Mouse (Mus musculus) forebrain, embryonic 16.5 days (tissue): ENCODE measurements around the gene Cryba1. TPM values are rescaled to one million over a fixed set of nuclear protein-coding genes. Genes with fewer than 3 reads are reported as not detected.

ENCODE experiments used
- ATAC-seq: fragments of 200-750 bp; cut with Nextera tagmentation; 2 replicates; pipeline ENCODE4 v1.8.0; 2017; ENCODE audit warnings: mild to moderate bottlenecking, moderate library complexity
- H3K27ac ChIP-seq: fragments of 300-500 bp; sonication (generic); 2 replicates; pipeline ENCODE4 v1.5.1; 2014; ENCODE audit warnings: low read length, control low read depth
- H3K27me3 ChIP-seq: fragments of 300-500 bp; sonication (generic); replicated peaks from 2 replicates; pipeline ENCODE4 v1.6.1; 2014; ENCODE audit warnings: low read length; ENCODE audit not compliant: control insufficient read depth, insufficient read depth
- H3K36me3 ChIP-seq: fragments of 300-500 bp; sonication (generic); 2 replicates; pipeline ENCODE4 v1.6.1; 2014; ENCODE audit not compliant: control insufficient read depth, insufficient read depth
- H3K4me1 ChIP-seq: fragments of 300-500 bp; sonication (generic); replicated peaks from 2 replicates; pipeline ENCODE4 v1.6.1; 2014; ENCODE audit warnings: low read length; ENCODE audit not compliant: control insufficient read depth, insufficient read depth
- H3K4me2 ChIP-seq: fragments of 300-500 bp; sonication (generic); 2 replicates; pipeline ENCODE4 v1.6.1; 2014; ENCODE audit warnings: mild to moderate bottlenecking, low read length, control low read depth
- H3K4me3 ChIP-seq: fragments of 300-500 bp; sonication (generic); replicated peaks from 2 replicates; pipeline ENCODE4 v1.5.1; 2014; ENCODE audit warnings: mild to moderate bottlenecking, low read length, control low read depth
- H3K9ac ChIP-seq: fragments of 300-500 bp; sonication (generic); replicated peaks from 2 replicates; pipeline ENCODE4 v1.6.1; 2014; ENCODE audit warnings: low read depth, low read length, control low read depth
- H3K9me3 ChIP-seq: fragments of 300-500 bp; sonication (generic); 2 replicates; pipeline ENCODE4 v1.6.1; 2016; ENCODE audit warnings: low read length; ENCODE audit not compliant: control insufficient read depth
- WGBS: fragments of 180-500 bp; shearing (Covaris S2); extraction: QIAGEN DNeasy Blood & Tissue Kit; methylation state at CpG from one replicate; pipeline ENCODE4 v1.1.7; 2014; 5-methylcytosine and 5-hydroxymethylcytosine counted together
- polyA plus RNA-seq: library from polyadenylated mRNA; unstranded; fragments of >200 nt; fragmentation: Nextera tagmentation; extraction: Ambion mirVana; gene quantifications from 2 replicates; pipeline ENCODE4 v1.2.1, GENCODE M21; 2015

Gene Cryba1
- polyA plus RNA-seq: 0.19 and 0.66 TPM in 2 replicates

DNA sequence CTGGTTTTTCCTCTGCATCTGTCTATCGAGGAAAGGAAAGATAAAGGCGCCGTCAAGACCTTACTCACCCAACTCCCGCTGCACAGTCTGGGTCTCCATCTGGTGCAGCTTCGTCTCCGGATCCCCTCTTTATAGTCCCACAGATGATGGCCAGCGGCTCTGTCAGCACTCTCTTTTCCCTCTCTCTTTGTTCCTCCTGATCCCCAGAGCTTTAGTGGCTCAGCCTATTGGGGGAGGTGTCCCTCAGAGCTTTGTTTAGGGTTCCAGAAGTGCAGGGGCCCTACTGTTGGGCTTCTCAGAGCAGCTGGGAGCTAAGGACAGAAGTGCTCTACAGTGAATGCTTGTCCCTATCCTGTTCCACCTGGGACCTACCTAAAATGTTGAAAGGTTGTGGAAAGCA is at the start of gene Cryba1:
Cryba1 (minus strand) TSS at position 101 of the 400 bp plus-strand sequence.
- ATAC-seq: no peak
- H3K27me3 ChIP-seq: no peaks in the 10 kb centered on the region
- WGBS: 34% methylated on average over 7 of the region's 7 CpGs
- no peak within 1 kb of the TSS for H3K9ac ChIP-seq
- no peaks in the 10 kb centered on the region for H3K9me3 ChIP-seq
- H3K4me3 ChIP-seq: no peak within 1 kb of the TSS
- H3K4me1 ChIP-seq: no peaks in the 10 kb centered on the region; the same call in 1 of the 2 replicates
- H3K36me3 ChIP-seq: no peaks in the 10 kb centered on the region
- no peak within 1 kb of the TSS for H3K27ac ChIP-seq
- no peak within 1 kb of the TSS for H3K4me2 ChIP-seq

DNA sequence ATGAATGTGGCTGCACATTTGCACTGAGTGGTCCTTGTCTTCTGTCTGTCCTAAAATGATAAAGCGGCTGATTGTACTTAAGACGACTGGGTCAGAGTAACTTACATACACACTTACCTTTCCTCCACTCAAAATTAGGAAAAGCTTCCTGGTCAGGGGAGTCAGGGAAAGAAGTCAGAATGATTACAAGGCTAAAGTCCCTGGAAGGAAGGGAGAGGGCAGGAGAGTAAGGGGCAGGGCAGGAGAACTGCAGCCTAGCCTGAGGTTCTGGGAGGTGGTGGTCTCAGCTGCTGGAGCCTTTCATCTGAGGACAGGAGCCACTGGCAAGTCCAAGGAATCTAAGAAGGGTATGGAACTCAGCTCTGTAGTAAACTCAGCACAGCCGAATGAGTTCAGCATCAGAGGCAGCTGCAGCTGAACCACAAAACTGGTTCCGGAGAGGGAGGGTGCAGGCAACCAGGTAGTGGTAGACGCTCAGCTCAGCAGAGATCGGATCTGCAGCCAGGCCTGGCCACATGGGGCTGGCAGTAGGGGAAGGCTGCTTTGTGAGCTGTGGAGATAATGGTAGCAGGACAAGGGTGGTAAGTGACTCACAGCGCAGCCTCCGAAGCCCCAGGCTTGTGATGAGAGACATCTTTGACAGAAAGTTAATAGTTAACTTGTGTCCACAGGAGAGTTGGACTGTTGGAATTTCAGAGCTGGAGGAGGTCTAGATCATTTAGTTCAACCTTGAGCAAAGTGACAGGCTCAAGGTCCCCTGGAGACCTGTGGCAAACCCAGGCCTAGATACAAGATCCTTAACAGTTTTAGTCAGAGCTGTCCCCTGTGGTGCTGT is 47.0 kb upstream of the Cryba1 start:
- Histone ChIP-seq H3K4me3 (no peak overlapping the region), H3K27me3 (no peaks in the 10 kb centered on the region), H3K27ac (no peak overlapping the region), H3K4me1 (peaks cover 6% of the 10 kb centered on the region), H3K9me3 (no peaks in the 10 kb centered on the region), H3K4me2 (no peak overlapping the region), H3K9ac (no peak overlapping the region), H3K36me3 (no peaks in the 10 kb centered on the region)
- WGBS: 68% methylated on average over 8 of the region's 8 CpGs
- no peak for ATAC-seq

DNA sequence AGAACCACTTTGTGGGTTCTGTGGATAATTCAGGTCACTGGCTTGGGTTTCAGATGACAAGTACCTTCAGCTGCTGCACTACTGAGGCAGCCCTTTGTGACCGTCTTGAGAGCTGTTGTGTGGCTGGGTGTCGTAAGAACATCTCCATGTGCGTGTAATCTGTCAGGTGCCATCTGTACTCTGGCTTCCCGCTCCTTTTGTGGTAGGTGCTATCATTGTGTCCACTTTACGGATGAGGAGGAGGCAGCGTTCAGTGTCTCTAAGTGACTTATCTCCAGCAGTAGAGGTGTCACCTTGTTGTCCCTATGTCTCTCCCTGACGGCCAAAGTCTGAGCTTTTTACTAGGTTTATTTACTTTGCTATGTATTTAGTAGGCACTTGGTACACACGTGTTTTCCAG is 45.3 kb upstream of the Cryba1 start:
- ATAC-seq: no peak
- 85% methylated on average over 8 of the region's 8 CpGs for WGBS
- H3K4me2 ChIP-seq: no peak overlapping the region
- peaks cover 17% of the 10 kb centered on the region for H3K4me1 ChIP-seq
- H3K9me3 ChIP-seq: no peaks in the 10 kb centered on the region
- no peak overlapping the region for H3K27ac ChIP-seq
- H3K36me3 ChIP-seq: no peaks in the 10 kb centered on the region
- H3K4me3 ChIP-seq: no peak overlapping the region
- H3K9ac ChIP-seq: no peak overlapping the region
- H3K27me3 ChIP-seq: no peaks in the 10 kb centered on the region

DNA sequence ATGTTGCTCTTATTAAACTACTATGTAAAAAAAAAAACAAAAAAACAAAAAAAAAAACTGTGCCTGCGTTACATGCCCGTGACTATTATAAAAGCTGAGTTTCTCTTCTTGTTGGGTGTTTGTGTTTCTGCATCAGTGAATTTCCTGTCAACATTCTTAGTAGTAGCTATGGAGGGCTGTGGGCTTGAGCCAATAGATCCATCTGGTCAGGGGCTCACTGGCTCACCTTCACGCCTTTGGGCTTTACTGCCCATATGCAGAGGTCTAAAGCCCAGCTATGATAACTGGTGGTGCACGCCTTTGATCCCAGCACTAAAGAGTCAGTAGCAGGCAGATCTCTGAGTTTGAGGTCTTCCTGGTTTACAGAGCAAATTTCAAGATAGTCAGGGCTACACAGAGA is 44.4 kb upstream of the Cryba1 start:
- Histone ChIP-seq H3K9ac (no peak overlapping the region), H3K4me2 (no peak overlapping the region), H3K4me3 (no peak overlapping the region), H3K4me1 (peaks cover 26% of the 10 kb centered on the region), H3K36me3 (no peaks in the 10 kb centered on the region), H3K27me3 (no peaks in the 10 kb centered on the region), H3K27ac (no peak overlapping the region), H3K9me3 (no peaks in the 10 kb centered on the region)
- WGBS: 73% methylated on average over 4 of the region's 4 CpGs
- no peak for ATAC-seq

DNA sequence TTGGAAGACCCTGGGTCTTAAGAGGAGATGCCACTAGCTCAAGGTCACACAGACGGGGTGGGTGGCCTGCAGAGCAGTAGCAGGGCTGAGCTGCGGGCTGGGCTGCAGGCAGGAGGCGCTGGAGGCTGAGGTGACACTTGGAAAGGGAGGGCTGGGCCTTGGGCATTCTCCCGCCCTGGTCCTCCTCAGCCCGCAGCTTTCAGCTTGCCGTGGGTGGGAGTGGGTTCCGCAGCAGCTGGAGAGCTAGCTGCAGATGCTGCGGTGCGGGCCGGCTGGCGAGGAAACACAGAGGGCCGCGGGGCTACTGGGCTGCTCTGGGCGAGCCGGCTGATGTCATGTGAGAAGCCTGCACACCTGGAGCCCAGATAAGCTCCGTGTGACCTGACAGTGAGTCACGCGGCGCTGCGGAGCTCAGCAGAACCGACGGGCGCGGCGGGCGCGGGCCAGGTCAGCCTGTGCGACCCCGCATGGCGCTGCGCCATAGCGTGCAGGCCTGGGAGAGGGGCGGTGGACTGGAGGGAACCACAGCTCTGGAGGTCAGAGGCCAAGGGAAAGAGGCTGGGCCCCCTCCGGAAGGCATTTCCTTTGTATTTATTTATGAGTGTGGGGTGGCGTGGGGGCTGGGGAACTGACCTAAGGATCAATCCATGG is 41.4 kb upstream of the Cryba1 start:
- 5% methylated on average over 35 of the region's 35 CpGs for WGBS
- Histone ChIP-seq H3K4me3 (peak overlapping the region; percentile 31), H3K4me1 (peaks cover 38% of the 10 kb centered on the region), H3K27ac (peak overlapping the region; percentile 28; the same call in 1 of the 2 replicates), H3K4me2 (peak overlapping the region; percentile 55), H3K9ac (peak overlapping the region; percentile 55; the same call in 1 of the 2 replicates), H3K36me3 (no peaks in the 10 kb centered on the region), H3K9me3 (no peaks in the 10 kb centered on the region), H3K27me3 (no peaks in the 10 kb centered on the region)
- ATAC-seq: 0 out of 2 replicates have a peak, but pooled peaks have one; percentile 21

DNA sequence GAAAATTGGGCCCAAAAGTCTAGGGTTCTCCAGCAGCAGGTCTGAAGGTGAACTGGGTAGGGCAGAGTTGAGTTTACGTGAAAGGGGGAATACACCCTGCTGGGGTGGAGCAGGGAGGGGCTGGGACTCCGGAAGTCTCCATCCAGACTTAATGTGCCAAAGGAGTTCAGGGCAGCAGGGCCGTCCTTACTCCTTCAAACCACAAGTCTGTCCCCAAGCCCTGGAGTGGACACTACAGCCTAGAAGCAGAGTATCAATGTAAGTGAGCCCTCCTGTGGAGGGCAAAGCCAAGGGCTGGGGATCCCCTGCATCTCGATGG is 40.3 kb upstream of the Cryba1 start:
- H3K27ac ChIP-seq: no peak overlapping the region
- peaks cover 38% of the 10 kb centered on the region for H3K4me1 ChIP-seq
- H3K27me3 ChIP-seq: no peaks in the 10 kb centered on the region
- no peak overlapping the region for H3K4me3 ChIP-seq
- peak overlapping the region; percentile 18 for H3K4me2 ChIP-seq
- WGBS: 50% methylated on average over 4 of the region's 4 CpGs
- ATAC-seq: no peak
- no peak overlapping the region for H3K9ac ChIP-seq
- no peaks in the 10 kb centered on the region for H3K36me3 ChIP-seq
- no peaks in the 10 kb centered on the region for H3K9me3 ChIP-seq

DNA sequence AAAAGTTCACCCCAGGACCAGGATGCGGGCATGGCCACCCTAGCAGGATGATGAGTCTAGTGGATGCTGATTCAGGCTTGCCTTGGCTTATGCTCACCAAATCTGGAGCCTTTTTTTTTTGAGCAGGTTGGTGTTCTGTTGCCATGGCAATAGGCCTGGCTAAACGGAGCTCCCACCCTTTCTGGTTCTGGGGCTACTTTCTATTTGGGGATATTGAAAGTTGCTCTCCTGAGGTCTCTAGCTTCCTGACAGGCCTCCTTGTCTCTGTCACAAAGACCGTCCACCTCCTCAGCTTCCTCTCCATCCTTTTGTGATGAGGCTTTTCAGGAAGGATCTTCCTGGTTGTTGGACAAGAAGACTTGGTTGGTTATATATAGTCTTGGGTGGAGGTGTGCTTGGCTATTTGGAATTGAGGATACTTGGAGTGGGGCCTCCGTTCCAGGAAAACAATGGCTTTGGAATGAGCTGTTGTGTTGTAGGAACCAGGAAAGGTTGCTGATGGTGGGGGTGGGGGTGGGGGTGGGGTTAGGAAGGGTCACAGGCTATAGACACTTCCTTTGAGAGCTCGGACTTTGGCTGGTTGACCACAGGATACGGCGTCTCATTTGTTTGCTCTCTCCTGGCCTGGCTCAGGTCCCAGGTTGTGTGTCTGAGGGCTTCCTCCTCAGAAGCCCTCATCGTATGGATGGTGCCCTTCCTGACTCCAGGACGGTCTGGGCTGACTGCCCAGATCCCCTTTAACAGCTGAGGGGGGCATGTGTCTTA is 39.8 kb upstream of the Cryba1 start:
- no peaks in the 10 kb centered on the region for H3K9me3 ChIP-seq
- H3K9ac ChIP-seq: peak overlapping the region; percentile 100
- no peaks in the 10 kb centered on the region for H3K27me3 ChIP-seq
- peak overlapping the region; percentile 97 for H3K4me2 ChIP-seq
- no peaks in the 10 kb centered on the region for H3K36me3 ChIP-seq
- peaks cover 38% of the 10 kb centered on the region for H3K4me1 ChIP-seq
- no peak for ATAC-seq
- H3K4me3 ChIP-seq: peak overlapping the region; percentile 97
- WGBS: 56% methylated on average over 9 of the region's 9 CpGs
- no peak overlapping the region for H3K27ac ChIP-seq

DNA sequence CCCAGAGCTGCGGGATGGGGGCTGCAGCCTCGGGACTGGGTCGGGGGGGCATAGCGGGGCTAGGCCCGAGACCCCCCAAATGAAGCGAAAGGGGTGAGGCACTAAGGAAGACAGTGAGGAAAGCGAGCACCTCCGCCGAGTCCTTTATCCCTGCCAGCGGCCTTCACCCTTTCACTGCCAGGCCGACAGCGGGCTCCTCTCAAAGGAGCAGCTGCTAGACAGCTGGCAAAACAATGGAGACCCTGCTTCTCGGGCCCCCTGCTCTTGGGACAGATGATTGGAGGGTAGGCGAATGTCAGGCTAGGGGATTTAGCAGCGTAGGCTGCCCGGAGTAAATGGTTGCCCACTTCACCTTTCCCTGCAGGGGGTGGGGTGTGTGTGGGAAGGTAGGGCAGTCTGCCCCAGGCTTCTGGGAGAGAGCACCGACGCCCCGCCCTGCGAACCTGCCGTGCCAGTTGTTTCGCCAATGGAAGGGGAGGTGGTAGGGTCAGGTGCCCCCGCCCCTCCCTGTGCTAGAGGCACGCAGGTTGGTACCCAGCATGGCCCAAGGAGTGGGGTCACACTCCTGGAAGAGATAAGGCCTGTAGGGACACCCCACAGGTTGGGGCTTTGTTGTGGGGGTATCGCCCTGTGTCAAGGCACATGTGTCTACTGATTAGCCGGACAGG is 38.7 kb upstream of the Cryba1 start:
- H3K9ac ChIP-seq: peak overlapping the region; percentile 100
- peaks cover 38% of the 10 kb centered on the region for H3K4me1 ChIP-seq
- peak overlapping the region; percentile 91 for H3K27ac ChIP-seq
- 3% methylated on average over 26 of the region's 26 CpGs for WGBS
- peak overlapping the region; percentile 97 for H3K4me2 ChIP-seq
- peak overlapping the region; percentile 97 for H3K4me3 ChIP-seq
- peak; percentile 73 for ATAC-seq
- H3K27me3 ChIP-seq: no peaks in the 10 kb centered on the region
- no peaks in the 10 kb centered on the region for H3K36me3 ChIP-seq
- no peaks in the 10 kb centered on the region for H3K9me3 ChIP-seq
